Mouse (Mus musculus) brain, embryonic 14.5 days (tissue): ENCODE results near the gene Blzf1.

Source experiments
- CTCF ChIP-seq: fragments of 200-500 bp; IDR thresholded peaks from 2 replicates; pipeline ENCODE4 v1.5.1; 2012; ENCODE audit warnings: inconsistent platforms, mild to moderate bottlenecking, moderate library complexity, borderline replicate concordance; ENCODE audit not compliant: insufficient read depth, insufficient read length; ENCODE audit errors: extremely low read depth
- POLR2A ChIP-seq: fragments of 200-500 bp; IDR thresholded peaks from 2 replicates; pipeline ENCODE4 v1.6.1; 2012; ENCODE audit warnings: mild to moderate bottlenecking, inconsistent platforms, borderline replicate concordance; ENCODE audit not compliant: poor library complexity, insufficient read depth, insufficient read length, severe bottlenecking; ENCODE audit errors: extremely low read depth

DNA sequence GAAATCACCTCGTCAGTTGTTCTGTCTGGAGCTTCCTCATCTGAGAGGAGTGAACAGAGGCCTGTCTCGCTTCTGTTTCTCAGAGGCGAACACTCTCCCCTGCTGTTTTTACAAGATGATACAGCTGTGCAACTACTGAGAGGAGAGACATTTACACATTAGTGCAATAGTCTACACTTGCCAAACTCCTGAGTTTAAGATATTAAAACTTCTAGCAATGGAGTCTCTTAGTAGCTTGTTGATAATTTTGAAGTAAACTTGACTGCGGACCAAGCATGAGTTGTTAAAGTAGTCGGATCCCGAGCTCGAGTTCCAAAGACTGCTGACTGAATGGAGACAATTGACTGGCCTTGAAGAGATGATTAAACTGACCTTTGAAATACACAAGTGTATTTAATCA, 20.5 kb upstream of the Blzf1 start:
- TF ChIP-seq POLR2A (no peak), CTCF (no peak)
